ENCODE assay signal across 10 mouse cellular contexts in genomic region chr2:30436156-30436545, GRCm38 (mm10). TPM values are rescaled to one million over a fixed set of nuclear protein-coding genes. Genes with fewer than 3 reads are reported as not detected.
DNase-seq lines count a peak whose midpoint lies in the region; ATAC-seq and TF ChIP-seq lines count a peak whose summit lies in the region.
"Had no signal": no experiment of that assay in that cellular context is flagged by ENCODE, and none has a peak within 500 bp of the region (broad histone marks: within the 10 kb centered on the region; RNA-seq: fewer than 3 reads in every experiment).

No protein-coding gene starts in this region.

- TF ChIP-seq CTCF in lung, postnatal 0 days (IDR thresholded peaks at IDR 0.05) = peak; percentile 51

- no peak overlapping the region for H3K9ac ChIP-seq in kidney, embryonic 14.5 days (ENCODE audit: low read depth, low read length)
- H3K9ac ChIP-seq in lung, postnatal 0 days (replicated peaks; ENCODE audit: low read depth) = no peak overlapping the region
- no peak overlapping the region for H3K9ac ChIP-seq in midbrain, embryonic 13.5 days (replicated peaks)
- H3K9ac ChIP-seq: embryonic facial prominence, embryonic 15.5 days; liver, postnatal 0 days had no signal

- peak; percentile 57 for DNase-seq in adrenal gland, adult 2 months
- no peak for DNase-seq in adrenal gland, postnatal 4 days (ENCODE audit: low spot score in 2 of 2)
- peak; percentile 76 for DNase-seq in kidney, adult 18-20 months
- peak; percentile 69 to 76 for DNase-seq in heart, postnatal 14 days
- DNase-seq in lung, postnatal 0 days (ENCODE audit: low spot score) = peak; percentile 47
- no peak for DNase-seq in retina, embryonic 14.5 days (ENCODE audit: low spot score)

- H3K4me1 ChIP-seq in kidney, embryonic 14.5 days (ENCODE audit: control insufficient read depth, insufficient read depth, low read length) = peaks cover 18% of the 10 kb centered on the region
- H3K4me1 ChIP-seq in lung, postnatal 0 days (ENCODE audit: insufficient read depth, low read depth, low read length) = peaks cover under 1% of the 10 kb centered on the region
- peaks cover 13% of the 10 kb centered on the region for H3K4me1 ChIP-seq in midbrain, embryonic 13.5 days (replicated peaks)

- H3K27ac ChIP-seq in kidney, embryonic 14.5 days (ENCODE audit: low read depth, low read length) = no peak overlapping the region
- no peak overlapping the region for H3K27ac ChIP-seq in lung, postnatal 0 days (ENCODE audit: low read length)
- no peak overlapping the region for H3K27ac ChIP-seq in midbrain, embryonic 13.5 days
- H3K27ac ChIP-seq: embryonic facial prominence, embryonic 15.5 days had no signal

- 75% methylated on average over 5 of the region's 5 CpGs for whole genome bisulfite sequencing in kidney, embryonic 14.5 days
- 73% methylated on average over 5 of the region's 5 CpGs for WGBS in lung, postnatal 0 days
- 68% methylated on average over 5 of the region's 5 CpGs for WGBS in midbrain, embryonic 13.5 days

- H3K4me3 ChIP-seq in kidney, embryonic 14.5 days (ENCODE audit: low read length) = no peak overlapping the region
- no peak overlapping the region for H3K4me3 ChIP-seq in lung, postnatal 0 days (ENCODE audit: low read depth, low read length)
- no peak overlapping the region for H3K4me3 ChIP-seq in midbrain, embryonic 13.5 days (replicated peaks)
- H3K4me3 ChIP-seq: embryonic facial prominence, embryonic 15.5 days had no signal

- intact Hi-C loops in heart, postnatal 14 days (cut with DNase I) = loop anchor here (5.0 kb wide), 2 partner anchors 171 to 501 kb away; no protein-coding TSS in a partner anchor

- H3K27me3 ChIP-seq in kidney, embryonic 14.5 days (ENCODE audit: control insufficient read depth, insufficient read depth, low read length) = no peaks in the 10 kb centered on the region
- H3K27me3 ChIP-seq in lung, postnatal 0 days (replicated peaks; ENCODE audit: insufficient read depth, low read length) = no peaks in the 10 kb centered on the region
- H3K27me3 ChIP-seq in midbrain, embryonic 13.5 days = no peaks in the 10 kb centered on the region
- H3K27me3 ChIP-seq: embryonic facial prominence, embryonic 15.5 days had no signal

- no peak for ATAC-seq in kidney, embryonic 14.5 days (ENCODE audit: low FRiP score, low TSS enrichment)
- ATAC-seq in lung, postnatal 0 days = no peak
- no peak for ATAC-seq in midbrain, embryonic 13.5 days

- H3K4me2 ChIP-seq in kidney, embryonic 14.5 days (replicated peaks; ENCODE audit: low read depth, low read length) = no peak overlapping the region
- no peak overlapping the region for H3K4me2 ChIP-seq in lung, postnatal 0 days (replicated peaks; ENCODE audit: low read depth, low read length)
- H3K4me2 ChIP-seq in midbrain, embryonic 13.5 days (replicated peaks) = no peak overlapping the region
- H3K4me2 ChIP-seq: embryonic facial prominence, embryonic 15.5 days had no signal

- H3K9me3 ChIP-seq in kidney, embryonic 14.5 days (ENCODE audit: control insufficient read depth, low read length) = no peaks in the 10 kb centered on the region
- H3K9me3 ChIP-seq in lung, postnatal 0 days (ENCODE audit: low read length) = no peaks in the 10 kb centered on the region
- H3K9me3 ChIP-seq in midbrain, embryonic 13.5 days = no peaks in the 10 kb centered on the region
- H3K9me3 ChIP-seq: embryonic facial prominence, embryonic 15.5 days had no signal

- TF ChIP-seq EP300 in lung, postnatal 0 days (IDR thresholded peaks at IDR 0.05) = no peak

- H3K36me3 ChIP-seq in kidney, embryonic 14.5 days (ENCODE audit: control insufficient read depth, insufficient read depth, low read length) = peaks cover 67% of the 10 kb centered on the region
- H3K36me3 ChIP-seq in lung, postnatal 0 days (ENCODE audit: insufficient read depth, low read length) = peaks cover 44% of the 10 kb centered on the region
- peaks cover 74% of the 10 kb centered on the region for H3K36me3 ChIP-seq in midbrain, embryonic 13.5 days

RNA-seq across cellular contexts. Expression of gene Ptpa, which starts 20.3 kb away (rescaled TPM):
- 100 to 1,000 TPM; 124 to 147 TPM for total RNA-seq in adrenal gland, adult 2 months (2021)
- 235 and 242 TPM in 2 replicates for polyA plus RNA-seq in adrenal gland, adult 2 months (2012; rRNA removed)
- total RNA-seq in adrenal gland, postnatal 4 days (2021) = 100 to 1,000 TPM; 165 to 169 TPM
- 92.3 and 96.0 TPM in 2 replicates for polyA plus RNA-seq in kidney, embryonic 14.5 days (2014; fragmentation: Nextera tagmentation; extraction: Ambion mirVana)
- 100 to 1,000 TPM in 1 of 2 experiments, 10 to 100 TPM in 1; 99.1 to 109 TPM for total RNA-seq in heart, postnatal 14 days (2021)
- 88.0 and 93.3 TPM in 2 replicates for polyA plus RNA-seq in lung, postnatal 0 days (2015; fragmentation: Nextera tagmentation; extraction: Ambion mirVana)
- polyA plus RNA-seq in midbrain, embryonic 13.5 days (2015; fragmentation: Nextera tagmentation; extraction: Ambion mirVana) = 128 and 134 TPM in 2 replicates

RNA-seq across cellular contexts. Expression of gene Crat, which starts 20.5 kb away (rescaled TPM):
- total RNA-seq in adrenal gland, adult 2 months (2021) = 100 to 1,000 TPM; 216 to 274 TPM
- 326 and 448 TPM in 2 replicates for polyA plus RNA-seq in adrenal gland, adult 2 months (2012; rRNA removed)
- total RNA-seq in adrenal gland, postnatal 4 days (2021) = 10 to 100 TPM; 77.6 to 90.3 TPM
- 21.4 and 30.6 TPM in 2 replicates for polyA plus RNA-seq in kidney, embryonic 14.5 days (2014; fragmentation: Nextera tagmentation; extraction: Ambion mirVana)
- 100 to 1,000 TPM; 441 to 477 TPM for total RNA-seq in heart, postnatal 14 days (2021)
- 36.5 and 37.4 TPM in 2 replicates for polyA plus RNA-seq in lung, postnatal 0 days (2015; fragmentation: Nextera tagmentation; extraction: Ambion mirVana)
- 18.5 and 21.9 TPM in 2 replicates for polyA plus RNA-seq in midbrain, embryonic 13.5 days (2015; fragmentation: Nextera tagmentation; extraction: Ambion mirVana)

RNA-seq across cellular contexts. Expression of gene Ier5l, which starts 37.9 kb away (rescaled TPM):
- 1 to 10 TPM; 2.4 to 7.8 TPM for total RNA-seq in adrenal gland, adult 2 months (2021)
- polyA plus RNA-seq in adrenal gland, adult 2 months (2012; rRNA removed) = 30.6 and 39.4 TPM in 2 replicates
- 10 to 100 TPM; 10.6 to 11.6 TPM for total RNA-seq in adrenal gland, postnatal 4 days (2021)
- 5.5 and 7.2 TPM in 2 replicates for polyA plus RNA-seq in kidney, embryonic 14.5 days (2014; fragmentation: Nextera tagmentation; extraction: Ambion mirVana)
- total RNA-seq in heart, postnatal 14 days (2021) = 1 to 10 TPM; 5.8 to 6.3 TPM
- polyA plus RNA-seq in lung, postnatal 0 days (2015; fragmentation: Nextera tagmentation; extraction: Ambion mirVana) = 3.6 and 4.0 TPM in 2 replicates
- 1.8 and 2.0 TPM in 2 replicates for polyA plus RNA-seq in midbrain, embryonic 13.5 days (2015; fragmentation: Nextera tagmentation; extraction: Ambion mirVana)

RNA-seq across cellular contexts. Expression of gene Dolpp1, which starts 44.1 kb away (rescaled TPM):
- 10 to 100 TPM; 16.5 to 21.9 TPM for total RNA-seq in adrenal gland, adult 2 months (2021)
- polyA plus RNA-seq in adrenal gland, adult 2 months (2012; rRNA removed) = 70.6 and 82.0 TPM in 2 replicates
- 10 to 100 TPM; 25.9 to 33.9 TPM for total RNA-seq in adrenal gland, postnatal 4 days (2021)
- 31.0 and 34.7 TPM in 2 replicates for polyA plus RNA-seq in kidney, embryonic 14.5 days (2014; fragmentation: Nextera tagmentation; extraction: Ambion mirVana)
- 10 to 100 TPM; 11.4 to 12.1 TPM for total RNA-seq in heart, postnatal 14 days (2021)
- 25.0 and 26.1 TPM in 2 replicates for polyA plus RNA-seq in lung, postnatal 0 days (2015; fragmentation: Nextera tagmentation; extraction: Ambion mirVana)
- polyA plus RNA-seq in midbrain, embryonic 13.5 days (2015; fragmentation: Nextera tagmentation; extraction: Ambion mirVana) = 54.7 and 56.6 TPM in 2 replicates

Comparison
In these comparisons a context has a peak if more than half of its experiments do, and no peak if none do; other contexts are left out.
1. DNase-seq: peak in adrenal gland, adult 2 months (single experiment), kidney, adult 18-20 months (single experiment), heart, postnatal 14 days (2 of 2) and lung, postnatal 0 days (single experiment); none in adrenal gland, postnatal 4 days (0 of 2) and retina, embryonic 14.5 days (single experiment).